Comparison of ENCODE assay signal across 8 mouse cellular contexts in the genomic region with DNA sequence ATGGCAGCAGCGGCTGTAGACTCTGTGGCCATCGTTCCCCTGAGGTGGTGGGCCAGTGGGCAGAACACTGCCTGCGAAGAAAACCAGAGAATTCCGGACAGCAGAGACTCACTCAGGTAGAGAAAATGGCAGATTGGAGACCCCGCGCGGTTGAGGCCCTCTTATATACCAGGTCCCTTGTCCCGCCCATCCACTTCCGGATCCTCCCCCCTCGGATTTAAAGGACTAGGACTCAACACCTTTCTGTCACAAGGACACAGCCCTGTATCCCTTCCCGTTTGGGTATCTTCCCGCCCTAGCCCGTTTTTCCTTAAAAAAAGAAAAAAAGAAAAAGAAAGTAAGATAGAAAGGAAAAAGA. TPM values are rescaled to one million over a fixed set of nuclear protein-coding genes. Genes with fewer than 3 reads are reported as not detected.
DNase-seq lines count a peak whose midpoint lies in the region; ATAC-seq and TF ChIP-seq lines count a peak whose summit lies in the region.

No protein-coding gene starts in this region.

- peak overlapping the region; percentile 87 for H3K4me3 ChIP-seq in cerebellum, adult 2 months (replicated peaks; ENCODE audit: insufficient read depth, low read depth, low read length)
- peak overlapping the region; percentile 99 for H3K4me3 ChIP-seq in forebrain, postnatal 0 days (ENCODE audit: low read depth, low read length)
- peak overlapping the region; percentile 83 for H3K4me3 ChIP-seq in neural tube, embryonic 14.5 days (ENCODE audit: low read depth, low read length)

- H3K36me3 ChIP-seq in forebrain, postnatal 0 days (ENCODE audit: insufficient read depth) = no peaks in the 10 kb centered on the region
- no peaks in the 10 kb centered on the region for H3K36me3 ChIP-seq in neural tube, embryonic 14.5 days (ENCODE audit: control insufficient read depth, insufficient read depth, low read length)

- H3K4me1 ChIP-seq in cerebellum, adult 2 months (ENCODE audit: control insufficient read depth, insufficient read depth, low read length) = no peaks in the 10 kb centered on the region
- peaks cover 12% of the 10 kb centered on the region for H3K4me1 ChIP-seq in forebrain, postnatal 0 days (ENCODE audit: insufficient read depth)
- 0 out of 2 replicates have a peak, but pooled peaks cover 3% of the 10 kb centered on the region for H3K4me1 ChIP-seq in neural tube, embryonic 14.5 days (ENCODE audit: control insufficient read depth, insufficient read depth, low read length)

- under 1% methylated on average over 13 of the region's 13 CpGs for WGBS in cerebellum, adult 2 months
- under 1% methylated on average over 13 of the region's 13 CpGs for WGBS in forebrain, postnatal 0 days
- 0% methylated on average over 13 of the region's 13 CpGs for WGBS in neural tube, embryonic 14.5 days

- ATAC-seq in forebrain, postnatal 0 days = peak; percentile 95
- ATAC-seq in neural tube, embryonic 14.5 days (ENCODE audit: low read depth) = peak; percentile 94

- peak; percentile 91; the same call in 1 of the 2 replicates for TF ChIP-seq POLR2A in cerebellum, adult 2 months (IDR thresholded peaks at IDR 0.05; ENCODE audit: borderline replicate concordance, insufficient read depth, low read length)

- DNase-seq in MEL-GATA-1-ER (ENCODE audit: extremely low read depth, low read depth) = peak; percentile 80
- peak; percentile 90 to 92 for DNase-seq in cerebellum, adult 2 months
- peak; percentile 95 for DNase-seq in forebrain, postnatal 0 days
- DNase-seq in heart, postnatal 36 days = peak; percentile 93 to 95
- DNase-seq in layer of hippocampus, adult 18-20 months (ENCODE audit: low spot score in 2 of 2) = peak; percentile 80 to 93
- DNase-seq in lung, adult 18-20 months = peak; percentile 92 to 93
- peak; percentile 78 to 88 for DNase-seq in thymus, adult 18-20 months

- H3K4me2 ChIP-seq in forebrain, postnatal 0 days (ENCODE audit: low read depth) = peak overlapping the region; percentile 68
- H3K4me2 ChIP-seq in neural tube, embryonic 14.5 days (ENCODE audit: low read depth, low read length) = peak overlapping the region; percentile 83

- no peaks in the 10 kb centered on the region for H3K27me3 ChIP-seq in cerebellum, adult 2 months (ENCODE audit: control insufficient read depth, insufficient read depth, low read length)
- H3K27me3 ChIP-seq in forebrain, postnatal 0 days (ENCODE audit: insufficient read depth, low read length) = no peaks in the 10 kb centered on the region
- no peaks in the 10 kb centered on the region for H3K27me3 ChIP-seq in neural tube, embryonic 14.5 days (ENCODE audit: control insufficient read depth, insufficient read depth, low read length)

- no peak for TF ChIP-seq CTCF in cerebellum, adult 2 months (IDR thresholded peaks at IDR 0.05; ENCODE audit: borderline replicate concordance, insufficient read depth, low read depth, low read length)
- TF ChIP-seq CTCF in forebrain, postnatal 0 days (IDR thresholded peaks at IDR 0.05; ENCODE audit: low read depth) = no peak

- H3K27ac ChIP-seq in cerebellum, adult 2 months (ENCODE audit: insufficient read depth, low read length) = 0 out of 2 replicates have a peak overlapping the region, but pooled peaks have one; percentile 8
- H3K27ac ChIP-seq in forebrain, postnatal 0 days (ENCODE audit: low read depth, low read length) = peak overlapping the region; percentile 96
- H3K27ac ChIP-seq in neural tube, embryonic 14.5 days (ENCODE audit: low read depth, low read length) = peak overlapping the region; percentile 93

- H3K9ac ChIP-seq in forebrain, postnatal 0 days = peak overlapping the region; percentile 88
- H3K9ac ChIP-seq in neural tube, embryonic 14.5 days (replicated peaks; ENCODE audit: low read depth, low read length) = peak overlapping the region; percentile 72

- intact Hi-C loops in heart, postnatal 36 days (cut with DNase I) = loop anchor here (2.0 kb wide), 2 partner anchors 57 to 69 kb away; a partner anchor contains a TSS

- no peaks in the 10 kb centered on the region for H3K9me3 ChIP-seq in forebrain, postnatal 0 days (ENCODE audit: low read length)
- H3K9me3 ChIP-seq in neural tube, embryonic 14.5 days (ENCODE audit: control insufficient read depth, low read length) = no peaks in the 10 kb centered on the region

RNA-seq across cellular contexts. Expression of a gene that starts 0.4 kb away (rescaled TPM):
- polyA plus RNA-seq in cerebellum, adult 2 months (2012; rRNA removed) = 21.8 and 21.9 TPM in 2 replicates
- total RNA-seq in forebrain, postnatal 0 days (2014; rRNA removed) = 93.3 and 100 TPM in 2 replicates
- 77.7 and 82.3 TPM in 2 replicates for polyA plus RNA-seq in forebrain, postnatal 0 days (2015; fragmentation: Nextera tagmentation; extraction: Ambion mirVana)
- 10 to 100 TPM; 18.6 to 25.5 TPM for total RNA-seq in heart, postnatal 36 days (2021)
- 10 to 100 TPM; 24.5 to 25.4 TPM for total RNA-seq in layer of hippocampus, adult 18-20 months (2021)
- 90.6 and 105 TPM in 2 replicates for polyA plus RNA-seq in neural tube, embryonic 14.5 days (2014; fragmentation: Nextera tagmentation; extraction: Ambion mirVana)

RNA-seq across cellular contexts. Expression of a gene that starts 24.1 kb away (rescaled TPM):
- polyA plus RNA-seq in cerebellum, adult 2 months (2012; rRNA removed) = 526 and 550 TPM in 2 replicates
- total RNA-seq in forebrain, postnatal 0 days (2014; rRNA removed) = 596 and 675 TPM in 2 replicates
- 908 and 1,057 TPM in 2 replicates for polyA plus RNA-seq in forebrain, postnatal 0 days (2015; fragmentation: Nextera tagmentation; extraction: Ambion mirVana)
- total RNA-seq in heart, postnatal 36 days (2021) = 100 to 1,000 TPM; 272 to 290 TPM
- total RNA-seq in layer of hippocampus, adult 18-20 months (2021) = 100 to 1,000 TPM; 395 to 397 TPM
- polyA plus RNA-seq in neural tube, embryonic 14.5 days (2014; fragmentation: Nextera tagmentation; extraction: Ambion mirVana) = 710 and 714 TPM in 2 replicates

RNA-seq across cellular contexts. Expression of a gene that starts 30.9 kb away (rescaled TPM):
- polyA plus RNA-seq in cerebellum, adult 2 months (2012; rRNA removed) = 5.9 and 6.6 TPM in 2 replicates
- 2.8 and 5.7 TPM in 2 replicates for total RNA-seq in forebrain, postnatal 0 days (2014; rRNA removed)
- polyA plus RNA-seq in forebrain, postnatal 0 days (2015; fragmentation: Nextera tagmentation; extraction: Ambion mirVana) = 3.3 and 3.9 TPM in 2 replicates
- total RNA-seq in heart, postnatal 36 days (2021) = 1 to 10 TPM; 2.6 to 3.5 TPM
- 1 to 10 TPM; 4.6 to 4.8 TPM for total RNA-seq in layer of hippocampus, adult 18-20 months (2021)
- 5.7 and 6.0 TPM in 2 replicates for polyA plus RNA-seq in neural tube, embryonic 14.5 days (2014; fragmentation: Nextera tagmentation; extraction: Ambion mirVana)

RNA-seq across cellular contexts. Expression of a gene that starts 58.0 kb away (rescaled TPM):
- 233 and 250 TPM in 2 replicates for polyA plus RNA-seq in cerebellum, adult 2 months (2012; rRNA removed)
- 204 and 235 TPM in 2 replicates for total RNA-seq in forebrain, postnatal 0 days (2014; rRNA removed)
- 593 and 661 TPM in 2 replicates for polyA plus RNA-seq in forebrain, postnatal 0 days (2015; fragmentation: Nextera tagmentation; extraction: Ambion mirVana)
- total RNA-seq in heart, postnatal 36 days (2021) = 100 to 1,000 TPM; 476 to 489 TPM
- 100 to 1,000 TPM; 153 to 155 TPM for total RNA-seq in layer of hippocampus, adult 18-20 months (2021)
- 311 and 387 TPM in 2 replicates for polyA plus RNA-seq in neural tube, embryonic 14.5 days (2014; fragmentation: Nextera tagmentation; extraction: Ambion mirVana)

Comparison
In these comparisons a context has a peak if more than half of its experiments do, and no peak if none do; other contexts are left out.
1. Peak in every context shown above with its lines: DNase-seq, ATAC-seq, H3K4me3 ChIP-seq and H3K27ac ChIP-seq.
2. H3K27ac ChIP-seq: peak in every context shown above with its lines; median percentile 96 in forebrain, postnatal 0 days; 93 in neural tube, embryonic 14.5 days; 8 in cerebellum, adult 2 months.